Mouse (Mus musculus): Measurements from ENCODE around the gene Olfr1048. TPM values are rescaled to one million over a fixed set of nuclear protein-coding genes. Genes with fewer than 3 reads are reported as not detected.
"Not testable (repeated sequence)": the region's sequence is repeated elsewhere in the genome, so short reads cannot be mapped to it uniquely, and the experiment has no call there.

Gene Olfr1048
- not detected for total RNA-seq (2021)

DNA sequence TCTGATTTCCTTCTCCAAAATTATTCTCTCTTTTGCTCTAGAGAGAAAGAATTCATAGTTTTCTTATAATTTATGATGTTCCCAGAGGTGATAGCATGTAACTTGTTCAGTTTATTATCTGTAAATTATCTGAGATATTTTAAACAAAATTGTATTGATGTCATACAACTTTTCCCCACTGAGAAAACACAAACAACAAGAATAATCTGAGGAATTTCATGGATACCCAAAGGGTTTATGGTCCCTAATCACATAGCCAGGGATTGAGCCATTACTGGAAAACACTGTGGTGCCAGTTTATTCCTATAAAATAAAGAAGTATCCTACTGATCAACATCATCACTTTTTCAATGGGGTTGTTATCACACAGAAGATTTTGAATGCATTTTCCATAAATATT lies at the start of gene Olfr1048:
Olfr1048 (minus strand) TSS at position 101 of the 400 bp plus-strand sequence.
- intact Hi-C loops (cut with DNase I), result no loop called here
- DNase-seq (ENCODE audit: low spot score in 2 of 2), result no peak

- DNase-seq (ENCODE audit: low spot score in 2 of 2); intact Hi-C loops (cut with DNase I): not testable (repeated sequence)
Measured at GRCm38 (mm10) chr2:86278988-86279387, 38.9 kb upstream of the Olfr1048 start, which contains the start of gene Olfr1051. Gene Olfr1051 (minus strand): TSS chr2:86279088.

GRCm38 (mm10) chr2:86258228-86258627 lies 18.1 kb upstream of the Olfr1048 start, which contains the start of gene Olfr1049:
Gene Olfr1049 (minus strand): TSS chr2:86258328.
- intact Hi-C loops (cut with DNase I); DNase-seq (ENCODE audit: low spot score in 2 of 2): not testable (repeated sequence)

- intact Hi-C loops (cut with DNase I), result no loop called here
Measured at GRCm38 (mm10) chr2:86231301-86231700, 8.8 kb downstream of the Olfr1048 start, which contains the start of gene Olfr1047. Gene Olfr1047 (minus strand): TSS chr2:86231401.

GRCm38 (mm10) chr2:86219214-86219613 lies 20.9 kb downstream of the Olfr1048 start, which contains the start of gene Olfr1046:
Gene Olfr1046 (minus strand): TSS chr2:86219314.
- no peak for DNase-seq (ENCODE audit: low spot score in 2 of 2)
- intact Hi-C loops (cut with DNase I), result no loop called here

More at GRCm38 (mm10) chr2:86231301-86231700, 8.8 kb downstream of the Olfr1048 start, which contains the start of gene Olfr1047:
- DNase-seq (ENCODE audit: low spot score in 2 of 2), result no peak

DNA sequence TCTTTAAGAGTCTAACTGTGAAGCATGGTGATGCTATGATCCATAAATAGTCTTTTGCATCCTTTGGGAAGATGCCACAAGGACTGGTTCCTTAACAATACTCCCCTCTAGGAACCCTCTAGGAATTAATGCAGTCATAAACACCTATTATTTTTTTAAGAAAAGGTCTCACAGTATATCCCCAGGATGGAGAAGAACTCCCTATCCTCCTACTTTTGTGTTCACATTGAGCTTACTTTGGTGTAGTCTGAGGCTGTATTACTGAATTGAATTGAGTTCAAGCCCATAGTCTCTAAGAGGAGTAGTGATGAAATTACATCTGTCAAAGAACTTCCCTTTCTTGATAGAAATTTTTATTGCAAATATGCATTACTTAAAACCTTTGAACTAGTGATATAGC lies 37.2 kb downstream of the Olfr1048 start, which contains the start of gene Olfr1045:
Olfr1045 (minus strand) TSS at position 101 of the 400 bp plus-strand sequence.
- intact Hi-C loops (cut with DNase I), result no loop called here
- no peak for DNase-seq (ENCODE audit: low spot score in 2 of 2)

GRCm38 (mm10) chr2:86195863-86196262 lies 44.2 kb downstream of the Olfr1048 start:
- intact Hi-C loops (cut with DNase I), result no loop called here
- DNase-seq (ENCODE audit: low spot score in 2 of 2), result no peak

GRCm38 (mm10) chr2:86185583-86185982 lies 54.5 kb downstream of the Olfr1048 start, which contains the start of gene Olfr52:
Gene Olfr52 (minus strand): TSS chr2:86185683.
- no peak for DNase-seq (ENCODE audit: low spot score in 2 of 2)
- intact Hi-C loops (cut with DNase I), result no loop called here

Other genes starting within 250 kb of the Olfr1048 start
- not detected for gene Olfr1031, start 250.0 kb downstream of the Olfr1048 start, total RNA-seq (2021)
- not detected for gene Olfr1032, start 234.7 kb downstream of the Olfr1048 start, total RNA-seq (2021)
- gene Olfr1033, start 219.7 kb downstream of the Olfr1048 start, total RNA-seq (2021), result not detected
- gene Olfr1034, start 194.4 kb downstream of the Olfr1048 start, total RNA-seq (2021), result not detected
- not detected for gene Olfr1036, start 166.3 kb downstream of the Olfr1048 start, total RNA-seq (2021)
- not detected for gene Olfr1037, start 152.9 kb downstream of the Olfr1048 start, total RNA-seq (2021)
- not detected for gene Olfr1039, start 104.4 kb downstream of the Olfr1048 start, total RNA-seq (2021)
- gene Olfr1040, start 93.6 kb downstream of the Olfr1048 start, total RNA-seq (2021), result not detected
- not detected for gene Olfr1042, start 78.5 kb downstream of the Olfr1048 start, total RNA-seq (2021)
- not detected for gene Olfr1043, start 72.8 kb downstream of the Olfr1048 start, total RNA-seq (2021)
- not detected for gene Olfr1044, start 62.5 kb downstream of the Olfr1048 start, total RNA-seq (2021)
- not detected for gene Olfr52, start 54.6 kb downstream of the Olfr1048 start, total RNA-seq (2021)
- gene Olfr1045, start 37.3 kb downstream of the Olfr1048 start, total RNA-seq (2021), result not detected
- not detected for gene Olfr1046, start 21.0 kb downstream of the Olfr1048 start, total RNA-seq (2021)
- not detected for gene Olfr1047, start 8.9 kb downstream of the Olfr1048 start, total RNA-seq (2021)
- gene Olfr1049, start 18.0 kb upstream of the Olfr1048 start, total RNA-seq (2021), result not detected
- gene Olfr1051, start 38.8 kb upstream of the Olfr1048 start, total RNA-seq (2021), result not detected
- not detected for gene Olfr1052, start 52.2 kb upstream of the Olfr1048 start, total RNA-seq (2021)
- not detected for gene Olfr1053, start 75.0 kb upstream of the Olfr1048 start, total RNA-seq (2021)
- gene Olfr1054, start 95.1 kb upstream of the Olfr1048 start, total RNA-seq (2021), result not detected
- not detected for gene Olfr1055, start 110.0 kb upstream of the Olfr1048 start, total RNA-seq (2021)
- gene Olfr1056, start 122.2 kb upstream of the Olfr1048 start, total RNA-seq (2021), result not detected
- not detected for gene Olfr1057, start 138.1 kb upstream of the Olfr1048 start, total RNA-seq (2021)
- gene Olfr1058, start 148.3 kb upstream of the Olfr1048 start, total RNA-seq (2021), result not detected
- gene Olfr1061, start 173.8 kb upstream of the Olfr1048 start, total RNA-seq (2021), result not detected
- not detected for gene Olfr1062, start 186.5 kb upstream of the Olfr1048 start, total RNA-seq (2021)
- not detected for gene Olfr1065, start 210.3 kb upstream of the Olfr1048 start, total RNA-seq (2021)
- not detected for gene Olfr1066, start 216.0 kb upstream of the Olfr1048 start, total RNA-seq (2021)
- gene Olfr228, start 247.1 kb upstream of the Olfr1048 start, total RNA-seq (2021), result not detected